Comparison of ENCODE assay signal across 17 mouse cellular contexts in genomic region chr15:99536889-99537862, GRCm38 (mm10). TPM values are rescaled to one million over a fixed set of nuclear protein-coding genes. Genes with fewer than 3 reads are reported as not detected.
DNase-seq lines count a peak whose midpoint lies in the region; TF ChIP-seq lines count a peak whose summit lies in the region.
"Had no signal": no experiment of that assay in that cellular context is flagged by ENCODE, and none has a peak within 500 bp of the region (broad histone marks: within the 10 kb centered on the region; RNA-seq: fewer than 3 reads in every experiment).

No protein-coding gene starts in this region.

- no peak overlapping the region; the same call in 1 of the 2 replicates for H3K27ac ChIP-seq in hindbrain, embryonic 10.5 days
- H3K27ac ChIP-seq: embryonic facial prominence, embryonic 15.5 days; heart, embryonic 13.5 days; left cerebral cortex, adult 2 months; stomach, embryonic 15.5 days had no signal

- 59% methylated on average over 11 of the region's 11 CpGs for WGBS in lung, adult 2 months
- WGBS in hindbrain, embryonic 10.5 days, result 60% methylated on average over 11 of the region's 11 CpGs

- H3K36me3 ChIP-seq in hindbrain, embryonic 10.5 days, result no peaks in the 10 kb centered on the region
- H3K36me3 ChIP-seq: embryonic facial prominence, embryonic 15.5 days; heart, embryonic 13.5 days; stomach, embryonic 15.5 days had no signal

- no peaks in the 10 kb centered on the region for H3K9me3 ChIP-seq in hindbrain, embryonic 10.5 days
- H3K9me3 ChIP-seq: embryonic facial prominence, embryonic 15.5 days; heart, embryonic 13.5 days; stomach, embryonic 15.5 days had no signal

- no peak for TF ChIP-seq POLR2A in lung, adult 2 months (IDR thresholded peaks at IDR 0.05; ENCODE audit: borderline replicate concordance, extremely low read depth, low read depth, low read length)

- no peak overlapping the region for H3K4me3 ChIP-seq in lung, adult 2 months (replicated peaks; ENCODE audit: extremely low read depth, low read depth, low read length)
- no peak overlapping the region for H3K4me3 ChIP-seq in hindbrain, embryonic 10.5 days
- H3K4me3 ChIP-seq: embryonic facial prominence, embryonic 15.5 days; heart, embryonic 13.5 days; left cerebral cortex, adult 2 months; stomach, embryonic 15.5 days had no signal

- peak; percentile 46 for DNase-seq in lung, postnatal 36 days
- no peak for DNase-seq in lung, adult 2 months
- DNase-seq in hindbrain, embryonic 10.5 days (ENCODE audit: low spot score), result peak; percentile 12
- DNase-seq in mesoderm, embryonic 11.5 days (ENCODE audit: low read depth, low spot score), result peak; percentile 54
- DNase-seq in retina, embryonic 14.5 days (ENCODE audit: low spot score), result peak; percentile 64
- no peak for DNase-seq in yolk sac, embryonic 10.5 days (ENCODE audit: low spot score)
- no peak for DNase-seq in kidney, adult 9 months
- DNase-seq: cerebellum, postnatal 36 days; kidney, adult 8-10 months; lung, embryonic 14.5 days; thymus, postnatal 25 days had no signal

- no peak for TF ChIP-seq CTCF in lung, adult 2 months (IDR thresholded peaks at IDR 0.05; ENCODE audit: insufficient read depth, low read length)

- H3K4me1 ChIP-seq in lung, adult 2 months (ENCODE audit: control insufficient read depth, insufficient read depth, low read length), result no peaks in the 10 kb centered on the region
- H3K4me1 ChIP-seq in hindbrain, embryonic 10.5 days (replicated peaks), result peaks cover 10% of the 10 kb centered on the region
- H3K4me1 ChIP-seq: embryonic facial prominence, embryonic 15.5 days; stomach, embryonic 15.5 days had no signal

- H3K27me3 ChIP-seq in hindbrain, embryonic 10.5 days (ENCODE audit: insufficient read depth, poor library complexity, severe bottlenecking), result 0 out of 2 replicates have a peak, but pooled peaks cover 6% of the 10 kb centered on the region
- H3K27me3 ChIP-seq: Patski; stomach, embryonic 15.5 days had no signal

RNA-seq across cellular contexts. Expression of gene Faim2, which starts 9.2 kb away (rescaled TPM):
- 17.4 and 29.7 TPM in 2 replicates for polyA plus RNA-seq in lung, adult 2 months (2012; rRNA removed)
- 0.63 and 1.1 TPM in 2 replicates for polyA plus RNA-seq in hindbrain, embryonic 10.5 days (2016; fragmentation: Nextera tagmentation; extraction: Ambion mirVana)

RNA-seq across cellular contexts. Expression of gene Aqp2, which starts 41.7 kb away (rescaled TPM):
- 1.1 and 1.3 TPM in 2 replicates for polyA plus RNA-seq in lung, adult 2 months (2012; rRNA removed)
- not detected in 2 replicates for polyA plus RNA-seq in hindbrain, embryonic 10.5 days (2016; fragmentation: Nextera tagmentation; extraction: Ambion mirVana)
- polyA plus RNA-seq: embryonic facial prominence, embryonic 15.5 days; heart, embryonic 13.5 days; limb, embryonic 14.5 days; lung, embryonic 14.5 days; Patski; stomach, embryonic 15.5 days had no signal

RNA-seq across cellular contexts. Expression of gene Aqp5, which starts 53.4 kb away (rescaled TPM):
- 511 and 692 TPM in 2 replicates for polyA plus RNA-seq in lung, adult 2 months (2012; rRNA removed)
- polyA plus RNA-seq in hindbrain, embryonic 10.5 days (2016; fragmentation: Nextera tagmentation; extraction: Ambion mirVana), result 0.46 and 1.6 TPM in 2 replicates

Comparison
In these comparisons a context has a peak if more than half of its experiments do, and no peak if none do; other contexts are left out.
1. DNase-seq: peak in lung, postnatal 36 days (single experiment), hindbrain, embryonic 10.5 days (single experiment), mesoderm, embryonic 11.5 days (single experiment) and retina, embryonic 14.5 days (single experiment); none in lung, adult 2 months (single experiment), yolk sac, embryonic 10.5 days (single experiment) and kidney, adult 9 months (single experiment).
2. RNA of gene Aqp5, which starts 53.4 kb away (polyA plus RNA-seq): 511 to 692 TPM in lung, adult 2 months; 0.46 to 1.6 TPM in hindbrain, embryonic 10.5 days; every median in the first group is over 100 times any median in the second.